ENCODE assay signal across 10 mouse cellular contexts in the genomic region with DNA sequence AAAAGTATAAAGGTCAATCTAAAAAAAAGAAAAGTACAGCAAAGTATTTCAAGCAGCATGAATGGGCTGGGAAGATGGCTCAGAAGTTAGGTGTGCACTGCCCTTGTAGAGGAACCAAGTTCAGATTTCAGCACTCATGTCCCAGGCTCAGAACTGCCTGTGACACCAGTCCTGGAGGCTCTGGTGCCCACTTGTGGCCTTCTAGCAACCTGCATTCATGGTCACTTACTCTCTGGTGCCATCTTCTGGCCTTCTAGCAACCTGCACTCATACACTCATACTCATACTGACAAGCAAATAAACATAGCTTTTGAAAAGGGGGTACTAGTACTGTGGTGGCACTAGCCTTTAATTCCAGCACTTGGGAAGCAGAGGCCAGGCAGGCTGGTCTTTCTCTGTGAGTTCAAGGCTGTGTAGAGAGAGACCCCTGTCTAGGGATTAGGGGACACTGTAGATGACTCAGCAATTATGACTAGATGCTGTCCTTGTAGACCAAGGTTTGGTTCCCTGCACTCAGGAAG. TPM values are rescaled to one million over a fixed set of nuclear protein-coding genes. Genes with fewer than 3 reads are reported as not detected.
DNase-seq lines count a peak whose midpoint lies in the region; ATAC-seq and TF ChIP-seq lines count a peak whose summit lies in the region.
"Had no signal": no experiment of that assay in that cellular context is flagged by ENCODE, and none has a peak within 500 bp of the region (broad histone marks: within the 10 kb centered on the region; RNA-seq: fewer than 3 reads in every experiment).

No protein-coding gene starts in this region.

- no peaks in the 10 kb centered on the region for H3K9me3 ChIP-seq in kidney, postnatal 0 days (replicated peaks; ENCODE audit: low read length)
- peaks cover 9% of the 10 kb centered on the region for H3K9me3 ChIP-seq in G1E (replicated peaks)
- peaks cover 7% of the 10 kb centered on the region; the same call in 1 of the 2 replicates for H3K9me3 ChIP-seq in forebrain, embryonic 12.5 days

- 0 out of 2 replicates have a peak, but pooled peaks cover 4% of the 10 kb centered on the region for H3K36me3 ChIP-seq in kidney, postnatal 0 days (ENCODE audit: insufficient read depth, low read length)
- H3K36me3 ChIP-seq in G1E (replicated peaks) = peaks cover 56% of the 10 kb centered on the region
- H3K36me3 ChIP-seq in forebrain, embryonic 12.5 days (replicated peaks) = peaks cover 23% of the 10 kb centered on the region

- H3K4me1 ChIP-seq in kidney, postnatal 0 days (replicated peaks; ENCODE audit: insufficient read depth, low read length) = no peaks in the 10 kb centered on the region
- peaks cover 8% of the 10 kb centered on the region; the same call in 1 of the 2 replicates for H3K4me1 ChIP-seq in G1E (ENCODE audit: insufficient read depth, low read depth, low read length)
- peaks cover 4% of the 10 kb centered on the region; the same call in 1 of the 2 replicates for H3K4me1 ChIP-seq in forebrain, embryonic 12.5 days
- H3K4me1 ChIP-seq: embryonic facial prominence, embryonic 13.5 days had no signal

- peak; percentile 67 for TF ChIP-seq CTCF in kidney, postnatal 0 days (IDR thresholded peaks at IDR 0.05; ENCODE audit: low read depth)
- peak; percentile 64; the same call in 1 of the 2 replicates for TF ChIP-seq CTCF in G1E (IDR thresholded peaks at IDR 0.05; ENCODE audit: low read depth, low read length)

- no peak for ATAC-seq in kidney, postnatal 0 days (replicated peaks; ENCODE audit: low FRiP score, low read depth)
- peak; percentile 45 for ATAC-seq in G1E (ENCODE audit: extremely low read depth, insufficient number of reproducible peaks, low FRiP score, poor library complexity, severe bottlenecking)
- peak; percentile 65; the same call in 1 of the 2 replicates for ATAC-seq in common myeloid progenitor, adult 5-6 weeks (replicated peaks; ENCODE audit: low read depth, poor library complexity, severe bottlenecking)
- no peak for ATAC-seq in forebrain, embryonic 12.5 days (ENCODE audit: low FRiP score)

- no peak overlapping the region for H3K9ac ChIP-seq in kidney, postnatal 0 days (ENCODE audit: low read depth, low read length)
- H3K9ac ChIP-seq in forebrain, embryonic 12.5 days = no peak overlapping the region
- H3K9ac ChIP-seq: embryonic facial prominence, embryonic 13.5 days had no signal

- H3K4me2 ChIP-seq in kidney, postnatal 0 days (ENCODE audit: low read length) = no peak overlapping the region
- H3K4me2 ChIP-seq in forebrain, embryonic 12.5 days = no peak overlapping the region
- H3K4me2 ChIP-seq: embryonic facial prominence, embryonic 13.5 days; midbrain, embryonic 11.5 days had no signal

- no peak for DNase-seq in kidney, postnatal 0 days (ENCODE audit: low spot score)
- DNase-seq in kidney, postnatal 4 days = no peak
- no peak for DNase-seq in G1E (ENCODE audit: low spot score)
- peak; percentile 70 for DNase-seq in naive thymus-derived CD4-positive, alpha-beta T cell, adult 2 months (ENCODE audit: low read depth)
- no peak for DNase-seq in layer of hippocampus, postnatal 36 days
- DNase-seq in layer of hippocampus, postnatal 14 days (ENCODE audit: low spot score in 2 of 2) = no peak

- H3K4me3 ChIP-seq in kidney, postnatal 0 days (replicated peaks; ENCODE audit: low read depth, low read length) = no peak overlapping the region
- no peak overlapping the region for H3K4me3 ChIP-seq in G1E (ENCODE audit: low read depth, low read length)
- no peak overlapping the region for H3K4me3 ChIP-seq in forebrain, embryonic 12.5 days (replicated peaks)
- H3K4me3 ChIP-seq: embryonic facial prominence, embryonic 13.5 days had no signal

- no peak overlapping the region for H3K27ac ChIP-seq in kidney, postnatal 0 days
- H3K27ac ChIP-seq in forebrain, embryonic 12.5 days = no peak overlapping the region
- H3K27ac ChIP-seq: embryonic facial prominence, embryonic 13.5 days had no signal

- H3K27me3 ChIP-seq in kidney, postnatal 0 days (ENCODE audit: insufficient read depth, low read length) = no peaks in the 10 kb centered on the region
- H3K27me3 ChIP-seq in G1E (ENCODE audit: insufficient read depth, low read length) = no peaks in the 10 kb centered on the region
- H3K27me3 ChIP-seq in forebrain, embryonic 12.5 days = no peaks in the 10 kb centered on the region
- H3K27me3 ChIP-seq: embryonic facial prominence, embryonic 13.5 days had no signal

RNA-seq across cellular contexts. Expression of gene Traf3, which starts 43.8 kb away (rescaled TPM):
- 6.4 and 7.3 TPM in 2 replicates for polyA plus RNA-seq in kidney, postnatal 0 days (2015; fragmentation: Nextera tagmentation; extraction: Ambion mirVana)
- not detected in 2 replicates for total RNA-seq in G1E (2014; fragmentation: Nextera tagmentation)
- 0.16 and 0.35 TPM in 2 replicates for total RNA-seq in G1E (2017)
- not detected in 2 replicates for polyA plus RNA-seq in G1E (2012)
- 11.6 and 15.7 TPM in 2 replicates for total RNA-seq in common myeloid progenitor, adult 5-6 weeks (2017)
- total RNA-seq in layer of hippocampus, postnatal 36 days (2021) = 10 to 100 TPM; 71.9 to 86.6 TPM
- 25.4 and 25.5 TPM in 2 replicates for polyA plus RNA-seq in forebrain, embryonic 12.5 days (2016; fragmentation: Nextera tagmentation; extraction: Ambion mirVana)
- total RNA-seq in layer of hippocampus, postnatal 14 days (2021) = 100 to 1,000 TPM; 124 to 128 TPM

Comparison
In these comparisons a context has a peak if more than half of its experiments do, and no peak if none do; other contexts are left out.
1. ATAC-seq: peak in G1E (single experiment) and common myeloid progenitor, adult 5-6 weeks (single experiment); none in kidney, postnatal 0 days (single experiment) and forebrain, embryonic 12.5 days (single experiment).